Mouse (Mus musculus): ENCODE results near the gene Itch. TPM values are rescaled to one million over a fixed set of nuclear protein-coding genes. Genes with fewer than 3 reads are reported as not detected.
"Not testable (repeated sequence)": the region's sequence is repeated elsewhere in the genome, so short reads cannot be mapped to it uniquely, and the experiment has no call there.

Gene Itch
- polyA plus RNA-seq (2012; rRNA removed): 22.7 and 24.5 TPM in 2 replicates

- peak; percentile 76 to 94 for DNase-seq (ENCODE audit: extremely low spot score in 1 of 2, low spot score in 1 of 2)
Measured at GRCm38 (mm10) chr2:155133011-155133976, at the start of gene Itch. Gene Itch, plus strand, starts transcription at chr2:155133509.

- no peak for DNase-seq (ENCODE audit: extremely low spot score in 1 of 2, low spot score in 1 of 2)
Measured at GRCm38 (mm10) chr2:155084546-155084945, 48.8 kb upstream of the Itch start.

- DNase-seq (ENCODE audit: extremely low spot score in 1 of 2, low spot score in 1 of 2): no peak
Measured at GRCm38 (mm10) chr2:155086328-155086727, 47.0 kb upstream of the Itch start.

GRCm38 (mm10) chr2:155088264-155088663 is 45.0 kb upstream of the Itch start:
- no peak for DNase-seq (ENCODE audit: extremely low spot score in 1 of 2, low spot score in 1 of 2)

GRCm38 (mm10) chr2:155090909-155091742 is 42.2 kb upstream of the Itch start:
- no peak for DNase-seq (ENCODE audit: extremely low spot score in 1 of 2, low spot score in 1 of 2)

GRCm38 (mm10) chr2:155091743-155092075 is 41.6 kb upstream of the Itch start:
- no peak for DNase-seq (ENCODE audit: extremely low spot score in 1 of 2, low spot score in 1 of 2)

- DNase-seq (ENCODE audit: extremely low spot score in 1 of 2, low spot score in 1 of 2): no peak
Measured at GRCm38 (mm10) chr2:155093418-155093817, 39.9 kb upstream of the Itch start.

GRCm38 (mm10) chr2:155098720-155099380 is 34.5 kb upstream of the Itch start:
- DNase-seq (ENCODE audit: extremely low spot score in 1 of 2, low spot score in 1 of 2): no peak

- peak in 1 of 2 experiments; percentile 38 for DNase-seq (ENCODE audit: extremely low spot score in 1 of 2, low spot score in 1 of 2)
Measured at GRCm38 (mm10) chr2:155099421-155099820, 33.9 kb upstream of the Itch start.

- no peak for DNase-seq (ENCODE audit: extremely low spot score in 1 of 2, low spot score in 1 of 2)
Measured at GRCm38 (mm10) chr2:155099994-155100795, 33.1 kb upstream of the Itch start.

GRCm38 (mm10) chr2:155100796-155101259 is 32.5 kb upstream of the Itch start:
- DNase-seq (ENCODE audit: extremely low spot score in 1 of 2, low spot score in 1 of 2): no peak

GRCm38 (mm10) chr2:155101761-155102181 is 31.5 kb upstream of the Itch start:
- no peak for DNase-seq (ENCODE audit: extremely low spot score in 1 of 2, low spot score in 1 of 2)

- no peak for DNase-seq (ENCODE audit: extremely low spot score in 1 of 2, low spot score in 1 of 2)
Measured at GRCm38 (mm10) chr2:155103607-155104006, 29.7 kb upstream of the Itch start.

- DNase-seq (ENCODE audit: extremely low spot score in 1 of 2, low spot score in 1 of 2): not testable (repeated sequence)
Measured at GRCm38 (mm10) chr2:155107276-155107675, 26.0 kb upstream of the Itch start.

GRCm38 (mm10) chr2:155115216-155115830 is 18.0 kb upstream of the Itch start:
- no peak for DNase-seq (ENCODE audit: extremely low spot score in 1 of 2, low spot score in 1 of 2)

GRCm38 (mm10) chr2:155133977-155134860 is 910 bp downstream of the Itch start:
- DNase-seq (ENCODE audit: extremely low spot score in 1 of 2, low spot score in 1 of 2): peak in 1 of 2 experiments; percentile 9

GRCm38 (mm10) chr2:155135092-155135491 is 1.8 kb downstream of the Itch start:
- no peak for DNase-seq (ENCODE audit: extremely low spot score in 1 of 2, low spot score in 1 of 2)

GRCm38 (mm10) chr2:155135534-155135933 is 2.2 kb downstream of the Itch start:
- DNase-seq (ENCODE audit: extremely low spot score in 1 of 2, low spot score in 1 of 2): no peak
